Mouse (Mus musculus) forebrain, embryonic 11.5 days (tissue): Measurements from ENCODE around the gene Pop5. TPM values are rescaled to one million over a fixed set of nuclear protein-coding genes. Genes with fewer than 3 reads are reported as not detected.

ENCODE experiments used
- ATAC-seq: fragments of 200-750 bp; cut with Nextera tagmentation; replicated peaks from 2 replicates; pipeline ENCODE4 v1.8.0; 2017; ENCODE audit warnings: moderate TSS enrichment; ENCODE audit not compliant: low FRiP score
- DNase-seq: peaks from one replicate; pipeline ENCODE4 v3.0.0-alpha.2; 2017; ENCODE audit warnings: low spot score
- H3K27ac ChIP-seq: fragments of 300-500 bp; sonication (generic); 2 replicates; pipeline ENCODE4 v1.5.1; 2014; ENCODE audit warnings: low read depth, low read length
- H3K27me3 ChIP-seq: fragments of 300-500 bp; sonication (generic); 2 replicates; pipeline ENCODE4 v1.6.1; 2014; ENCODE audit warnings: mild to moderate bottlenecking, low read length, mixed read lengths; ENCODE audit not compliant: control insufficient read depth, insufficient read depth
- H3K36me3 ChIP-seq: fragments of 300-500 bp; sonication (generic); 2 replicates; pipeline ENCODE4 v1.6.1; 2014; ENCODE audit warnings: mild to moderate bottlenecking, low read length, moderate library complexity, mixed read lengths; ENCODE audit not compliant: control insufficient read depth, insufficient read depth
- H3K4me1 ChIP-seq: fragments of 300-500 bp; sonication (generic); replicated peaks from 2 replicates; pipeline ENCODE4 v1.6.1; 2014; ENCODE audit warnings: low read length, mixed read lengths; ENCODE audit not compliant: control insufficient read depth, insufficient read depth
- H3K4me2 ChIP-seq: fragments of 300-500 bp; sonication (generic); 2 replicates; pipeline ENCODE4 v1.6.1; 2014; ENCODE audit warnings: low read depth, mild to moderate bottlenecking, low read length, moderate library complexity, mixed read lengths; ENCODE audit not compliant: severe bottlenecking
- H3K4me3 ChIP-seq: fragments of 300-500 bp; sonication (generic); 2 replicates; pipeline ENCODE4 v1.5.1; 2014; ENCODE audit warnings: low read depth, low read length
- H3K9ac ChIP-seq: fragments of 300-500 bp; sonication (generic); 2 replicates; pipeline ENCODE4 v1.6.1; 2014; ENCODE audit warnings: low read length
- H3K9me3 ChIP-seq: fragments of 300-500 bp; sonication (generic); 2 replicates; pipeline ENCODE4 v1.6.1; 2016; ENCODE audit warnings: low read length, mixed read lengths; ENCODE audit not compliant: control insufficient read depth
- WGBS: fragments of 180-500 bp; shearing (Covaris S2); extraction: QIAGEN DNeasy Blood & Tissue Kit; methylation state at CpG from one replicate; pipeline ENCODE4 v1.1.7; 2014; 5-methylcytosine and 5-hydroxymethylcytosine counted together
- polyA plus RNA-seq: library from polyadenylated mRNA; unstranded; fragments of >200 nt; fragmentation: Nextera tagmentation; extraction: Ambion mirVana; gene quantifications from 2 replicates; pipeline ENCODE4 v1.2.1, GENCODE M21; 2014

The Pop5 gene
- polyA plus RNA-seq, result 98.4 and 105 TPM in 2 replicates

DNA sequence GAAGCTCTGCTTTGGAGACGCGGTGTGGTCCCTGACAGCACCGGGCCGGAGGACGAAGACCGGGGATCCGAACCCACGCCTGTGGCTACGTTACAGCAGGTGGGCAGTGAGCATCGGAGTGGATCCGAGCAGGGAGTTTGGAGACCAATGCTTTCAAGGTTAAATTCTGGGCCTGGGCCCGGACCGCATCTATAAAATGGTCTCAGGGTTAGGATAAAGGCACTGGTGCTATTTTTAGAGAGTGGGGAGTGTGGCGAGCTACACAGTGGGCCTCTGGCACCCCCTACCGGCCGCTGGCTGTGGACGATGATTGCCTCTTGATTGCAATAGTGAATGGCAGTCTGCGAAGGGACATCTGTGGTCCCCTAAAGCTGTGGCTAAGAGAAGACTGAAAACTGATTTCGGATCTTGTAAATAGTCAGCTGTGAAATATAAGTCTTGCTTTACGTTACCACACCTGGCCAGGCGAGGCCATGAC, at the start of gene Pop5:
Pop5 (plus strand) TSS at position 51 of the 478 bp plus-strand sequence.
- Histone ChIP-seq H3K36me3 (peaks cover 8% of the 10 kb centered on the region), H3K4me2 (peak within 1 kb of the TSS; percentile 74), H3K27me3 (peaks cover 12% of the 10 kb centered on the region), H3K27ac (0 out of 2 replicates have a peak within 1 kb of the TSS, but pooled peaks have one; percentile 5), H3K4me1 (peaks cover 9% of the 10 kb centered on the region; the same call in 1 of the 2 replicates), H3K4me3 (peak within 1 kb of the TSS; percentile 42), H3K9me3 (no peaks in the 10 kb centered on the region), H3K9ac (peak within 1 kb of the TSS; percentile 47)
- peak; percentile 70 for ATAC-seq
- peak; percentile 95 for DNase-seq
- 2% methylated on average over 21 of the region's 21 CpGs for WGBS

DNA sequence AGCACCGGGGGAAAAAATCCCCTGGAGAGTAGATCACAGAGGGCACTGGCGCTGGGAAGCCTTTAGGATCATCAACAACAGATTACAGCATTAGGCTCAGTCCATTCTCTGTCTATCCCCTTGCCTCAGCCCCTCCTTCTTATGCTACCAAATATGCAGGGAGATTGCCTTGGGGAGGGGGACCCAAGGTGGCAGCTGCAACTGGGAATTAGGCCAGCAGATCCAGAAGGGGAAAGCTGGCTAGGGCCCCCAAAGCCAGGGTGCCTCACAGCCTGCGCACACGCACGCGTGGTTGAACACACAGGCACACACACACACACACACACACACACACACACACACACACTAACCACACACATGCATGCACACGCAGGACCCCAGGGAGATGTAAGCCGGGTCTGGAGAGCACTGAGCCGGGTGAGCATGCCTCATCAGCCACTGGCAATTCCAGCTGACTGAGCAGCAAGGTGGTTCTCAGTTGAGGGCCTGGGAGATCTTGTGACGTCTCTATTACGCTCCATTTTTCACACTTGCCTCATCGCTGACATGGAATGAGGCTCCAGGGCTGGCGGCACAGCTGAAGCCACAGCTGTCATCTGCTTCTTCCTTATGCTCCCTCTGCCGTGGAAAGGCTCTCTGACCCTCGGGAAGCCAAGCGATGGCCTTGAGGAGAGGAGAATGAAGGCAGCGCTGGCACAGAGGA, 49.1 kb upstream of the Pop5 start:
- no peaks in the 10 kb centered on the region for H3K9me3 ChIP-seq
- H3K27me3 ChIP-seq, result peaks cover 20% of the 10 kb centered on the region
- H3K9ac ChIP-seq, result no peak overlapping the region
- peaks cover 6% of the 10 kb centered on the region; the same call in 1 of the 2 replicates for H3K4me1 ChIP-seq
- H3K27ac ChIP-seq, result no peak overlapping the region
- WGBS, result 44% methylated on average over 17 of the region's 17 CpGs
- H3K4me2 ChIP-seq, result peak overlapping the region; percentile 13; the same call in 1 of the 2 replicates
- DNase-seq, result peak; percentile 61
- ATAC-seq, result 0 out of 2 replicates have a peak, but pooled peaks have one; percentile 18
- H3K4me3 ChIP-seq, result no peak overlapping the region
- no peaks in the 10 kb centered on the region for H3K36me3 ChIP-seq

DNA sequence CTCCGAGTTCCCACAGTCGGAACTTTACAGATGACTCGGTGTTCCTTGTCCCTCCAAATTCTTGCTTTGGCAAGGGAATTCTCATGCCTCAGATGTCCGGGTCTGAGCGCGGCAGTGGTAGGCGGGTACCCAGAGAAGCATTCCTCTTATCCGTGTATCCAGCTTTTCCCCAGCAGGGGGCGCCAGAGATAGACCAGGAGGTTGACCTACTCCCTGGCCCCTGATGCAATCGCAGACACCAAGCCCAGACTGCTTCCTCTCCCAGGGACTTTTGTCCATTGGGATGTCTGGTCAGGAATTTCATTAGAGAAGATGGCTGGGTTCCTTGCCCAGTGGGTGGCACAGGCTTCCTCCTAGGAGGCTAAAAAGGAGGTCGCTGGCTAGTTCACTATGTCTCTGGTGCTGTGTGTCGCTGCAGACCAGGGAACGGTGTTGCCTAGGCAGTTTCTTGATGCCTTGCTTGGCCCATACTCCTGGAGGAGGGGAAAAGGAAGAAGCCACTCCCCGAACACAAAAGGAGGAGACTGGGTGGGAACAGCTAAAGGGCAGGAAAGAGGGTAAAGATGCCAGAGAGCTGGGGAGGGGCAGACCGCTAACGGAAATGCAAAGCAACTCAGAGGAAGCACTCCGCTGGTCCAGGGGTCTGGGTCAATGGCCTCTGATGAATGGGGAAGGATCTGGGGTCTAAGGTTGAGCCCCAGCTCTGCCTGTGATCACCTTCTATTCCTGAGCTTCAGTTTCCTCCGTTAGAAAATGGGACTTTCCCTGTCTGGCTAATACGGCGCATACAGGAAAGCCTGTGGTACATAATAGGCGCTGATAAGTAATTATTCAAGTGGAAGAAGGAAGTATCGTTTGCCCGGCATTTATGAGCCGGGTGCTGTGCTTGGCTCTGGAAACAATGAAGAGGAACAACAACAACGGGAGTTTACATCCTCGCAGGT, 48.2 kb upstream of the Pop5 start:
- Histone ChIP-seq H3K9me3 (no peaks in the 10 kb centered on the region), H3K36me3 (no peaks in the 10 kb centered on the region), H3K4me2 (peak overlapping the region; percentile 13; the same call in 1 of the 2 replicates), H3K9ac (no peak overlapping the region), H3K27me3 (peaks cover 29% of the 10 kb centered on the region), H3K4me3 (no peak overlapping the region), H3K4me1 (peaks cover 9% of the 10 kb centered on the region; the same call in 1 of the 2 replicates), H3K27ac (no peak overlapping the region)
- ATAC-seq (peak; percentile 71), DNase-seq (peak; percentile 95)
- 18% methylated on average over 26 of the region's 26 CpGs for WGBS

DNA sequence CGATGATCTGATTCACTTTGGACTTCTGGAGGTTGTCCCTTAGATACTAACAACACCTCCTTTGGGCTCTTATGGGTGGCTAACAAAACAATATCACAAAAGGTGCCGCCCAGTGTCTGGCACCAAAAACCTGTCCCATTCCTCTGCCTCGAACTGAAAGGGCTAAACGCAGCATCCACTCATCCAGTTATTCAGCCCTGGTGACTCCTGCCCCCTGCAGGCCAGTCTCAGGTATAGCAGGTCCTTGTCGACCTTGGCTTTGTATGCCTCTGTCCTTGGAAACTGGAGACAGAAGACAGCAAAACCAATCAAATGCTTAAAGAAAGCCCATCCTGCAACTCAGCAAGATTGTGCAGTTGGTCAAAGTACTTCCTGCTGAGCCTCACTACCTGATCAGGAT, 46.8 kb upstream of the Pop5 start:
- Histone ChIP-seq H3K9ac (no peak overlapping the region), H3K36me3 (no peaks in the 10 kb centered on the region), H3K9me3 (no peaks in the 10 kb centered on the region), H3K27me3 (peaks cover 43% of the 10 kb centered on the region), H3K4me3 (no peak overlapping the region), H3K4me2 (no peak overlapping the region), H3K4me1 (peaks cover 17% of the 10 kb centered on the region), H3K27ac (no peak overlapping the region)
- no peak for ATAC-seq
- DNase-seq, result peak; percentile 66
- 51% methylated on average over 5 of the region's 5 CpGs for WGBS

DNA sequence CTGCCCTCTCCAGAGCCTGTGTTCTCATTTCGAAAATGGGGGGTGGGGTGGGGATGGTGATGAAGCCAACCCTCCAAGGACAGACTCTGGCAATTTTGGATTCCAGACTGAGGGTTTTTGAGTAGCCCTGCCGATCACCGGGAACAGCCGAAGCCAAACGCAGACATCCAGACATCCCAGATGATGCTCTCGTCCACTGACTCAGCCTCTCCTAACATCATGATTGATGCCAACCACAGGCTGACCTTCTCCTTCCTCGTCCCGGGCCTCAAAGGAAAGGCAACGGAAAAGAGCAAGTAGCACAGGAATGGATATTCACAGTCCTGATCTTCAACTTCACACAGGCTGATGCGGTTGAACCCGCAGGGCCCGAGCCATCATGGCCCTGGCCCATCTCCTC, 45.6 kb upstream of the Pop5 start:
- Histone ChIP-seq H3K4me1 (peaks cover 21% of the 10 kb centered on the region), H3K9ac (no peak overlapping the region), H3K9me3 (no peaks in the 10 kb centered on the region), H3K27ac (no peak overlapping the region), H3K4me3 (no peak overlapping the region), H3K4me2 (no peak overlapping the region), H3K36me3 (no peaks in the 10 kb centered on the region), H3K27me3 (peaks cover 53% of the 10 kb centered on the region)
- DNase-seq (no peak), ATAC-seq (no peak)
- 82% methylated on average over 12 of the region's 12 CpGs for WGBS

DNA sequence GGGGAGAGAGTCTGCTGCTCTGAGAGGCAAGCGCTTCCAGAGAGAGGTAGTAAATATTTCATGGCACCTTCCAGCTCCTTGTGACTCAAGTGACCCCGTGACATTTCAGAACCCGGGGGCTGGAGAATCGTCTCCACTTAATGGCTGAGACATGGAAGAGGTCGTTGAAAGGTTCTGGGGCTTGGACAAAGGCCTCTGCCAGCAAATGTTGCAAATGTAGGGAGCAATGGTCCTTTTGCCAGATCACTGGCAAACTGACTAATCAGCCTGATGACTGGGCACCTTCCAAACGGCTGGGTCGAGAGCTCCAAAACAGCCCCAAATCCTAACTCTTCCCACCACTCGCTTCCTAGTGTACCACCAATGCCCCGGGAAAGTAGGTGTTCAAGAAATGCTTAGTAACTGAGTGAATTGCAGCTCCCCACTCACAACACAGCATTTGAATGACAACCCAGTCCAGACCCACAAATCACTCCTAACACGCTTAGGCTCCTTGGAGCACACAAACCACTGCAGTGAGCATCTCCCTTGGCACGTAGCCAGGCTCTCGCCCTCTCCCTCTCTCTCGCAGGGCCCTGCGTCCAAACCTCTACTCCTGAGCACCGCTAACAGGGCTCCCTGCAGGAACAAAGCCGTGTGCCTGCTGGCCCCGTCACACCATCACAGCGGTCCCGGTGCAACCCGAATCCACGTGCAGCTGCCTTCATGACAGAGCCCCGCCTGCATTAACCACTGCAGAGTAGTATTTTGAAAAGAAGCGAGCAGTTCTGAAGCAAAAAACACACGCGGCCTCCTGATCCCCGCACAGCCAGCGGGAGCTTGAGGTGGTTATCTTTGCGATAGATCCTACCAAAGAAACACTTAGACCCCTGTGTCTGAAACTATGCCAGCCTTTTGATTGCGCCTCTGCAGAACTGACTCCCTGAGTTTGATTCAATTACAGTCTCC, 43.5 kb upstream of the Pop5 start:
- WGBS, result 8% methylated on average over 29 of the region's 29 CpGs
- ATAC-seq (no peak), DNase-seq (peak; percentile 72)

DNA sequence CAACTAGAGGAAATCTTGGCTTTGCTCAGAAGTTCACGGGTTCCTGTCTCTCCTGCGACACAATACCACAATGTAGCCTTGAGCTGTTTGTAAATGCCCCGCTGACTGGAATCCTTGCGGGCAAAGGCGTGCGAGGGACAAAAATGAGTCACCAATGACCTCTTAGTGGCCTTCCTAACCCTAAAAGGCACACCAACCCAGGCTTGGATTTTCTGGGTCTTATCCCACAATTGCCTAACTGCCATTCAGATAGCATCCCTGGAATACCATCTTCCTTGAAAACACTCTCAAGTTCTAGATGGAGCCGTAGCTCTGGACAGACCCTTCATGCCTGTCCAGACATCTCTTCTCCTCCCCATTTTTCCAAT, 42.8 kb upstream of the Pop5 start:
- H3K9ac ChIP-seq, result peak overlapping the region; percentile 63; the same call in 1 of the 2 replicates
- no peaks in the 10 kb centered on the region for H3K36me3 ChIP-seq
- H3K27ac ChIP-seq, result no peak overlapping the region
- H3K4me2 ChIP-seq, result peak overlapping the region; percentile 100
- WGBS, result 8% methylated on average over 7 of the region's 7 CpGs
- DNase-seq (no peak), ATAC-seq (no peak)
- H3K4me3 ChIP-seq, result peak overlapping the region; percentile 64
- H3K9me3 ChIP-seq, result no peaks in the 10 kb centered on the region
- peaks cover 15% of the 10 kb centered on the region for H3K4me1 ChIP-seq
- H3K27me3 ChIP-seq, result peaks cover 53% of the 10 kb centered on the region

More for the DNA sequence above, 43.5 kb upstream of the Pop5 start:
- no peaks in the 10 kb centered on the region for H3K9me3 ChIP-seq
- H3K36me3 ChIP-seq, result no peaks in the 10 kb centered on the region
- no peak overlapping the region for H3K4me3 ChIP-seq
- H3K9ac ChIP-seq, result no peak overlapping the region
- H3K4me1 ChIP-seq, result peaks cover 21% of the 10 kb centered on the region
- H3K27me3 ChIP-seq, result peaks cover 53% of the 10 kb centered on the region
- 0 out of 2 replicates have a peak overlapping the region, but pooled peaks have one; percentile 24 for H3K4me2 ChIP-seq
- no peak overlapping the region for H3K27ac ChIP-seq
